Mouse (Mus musculus) kidney, postnatal 25 days (tissue): ENCODE results near the gene Slc46a2.
A peak's percentile ranks its signal among the peaks of the same experiment; 100 is the strongest.

ENCODE experiments used
- DNase-seq, 2 experiments: peaks; one replicate each; pipeline ENCODE4 v3.0.0; 2021; ENCODE audit warnings: mixed read lengths in 2 of 2

Slc46a2 gene

DNA sequence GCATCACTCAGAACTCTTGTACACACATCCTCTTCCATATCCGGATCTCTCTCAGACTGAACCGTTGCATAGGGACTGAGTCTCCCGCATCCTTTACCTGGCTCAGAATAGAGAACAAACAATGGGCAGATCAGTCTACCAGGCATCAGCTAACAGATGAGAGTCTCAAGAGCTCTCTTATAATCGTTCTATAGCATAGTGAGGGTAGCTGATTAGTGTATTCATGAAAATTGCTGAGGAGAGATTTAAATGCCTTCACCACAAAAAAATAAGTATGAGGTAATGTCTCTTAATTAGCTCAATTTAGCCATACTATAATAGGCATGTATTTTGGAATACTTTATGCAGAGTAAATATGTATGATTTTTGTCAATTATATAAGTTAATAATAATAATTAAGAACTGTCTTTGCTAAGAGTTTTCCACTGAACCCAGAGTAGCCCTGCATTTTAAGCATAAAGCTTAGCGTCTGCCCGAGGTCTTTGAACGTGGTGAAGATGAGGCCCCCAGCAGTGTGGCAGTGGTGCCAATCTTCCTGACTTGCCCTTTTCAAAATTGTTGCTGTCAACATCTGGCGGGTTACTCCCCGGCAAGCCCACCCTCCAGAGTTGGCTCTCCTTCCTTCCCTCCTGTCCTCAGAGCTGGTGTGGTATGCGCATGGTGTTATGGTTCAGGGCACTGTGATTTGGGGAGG lies 23.0 kb downstream of the Slc46a2 start:
- no peak for DNase-seq

DNA sequence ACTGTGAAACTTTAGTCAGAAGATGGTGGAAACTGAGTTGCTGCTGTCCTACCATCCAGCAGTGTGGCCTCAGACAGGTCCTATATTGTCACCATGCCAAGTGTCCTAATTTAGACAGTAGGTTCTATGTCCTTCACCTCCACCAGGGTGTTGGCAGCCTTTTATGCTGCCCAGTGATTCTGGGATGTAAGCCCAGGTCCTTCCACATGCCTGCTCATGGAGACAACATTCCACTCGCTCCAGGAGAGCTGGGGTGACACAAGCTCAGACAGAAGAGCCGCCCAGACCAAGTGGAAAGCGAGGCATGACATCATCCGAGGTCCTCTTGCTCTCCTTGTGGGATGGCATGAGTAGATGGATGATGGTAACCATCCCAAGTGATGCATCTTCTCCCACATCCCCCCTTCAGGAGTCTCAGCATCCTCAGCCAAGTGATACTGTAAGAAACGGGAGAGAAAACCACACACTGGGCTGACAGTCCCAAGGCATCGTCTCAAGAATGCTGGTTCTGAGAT lies 24.7 kb downstream of the Slc46a2 start:
- DNase-seq: no peak

DNA sequence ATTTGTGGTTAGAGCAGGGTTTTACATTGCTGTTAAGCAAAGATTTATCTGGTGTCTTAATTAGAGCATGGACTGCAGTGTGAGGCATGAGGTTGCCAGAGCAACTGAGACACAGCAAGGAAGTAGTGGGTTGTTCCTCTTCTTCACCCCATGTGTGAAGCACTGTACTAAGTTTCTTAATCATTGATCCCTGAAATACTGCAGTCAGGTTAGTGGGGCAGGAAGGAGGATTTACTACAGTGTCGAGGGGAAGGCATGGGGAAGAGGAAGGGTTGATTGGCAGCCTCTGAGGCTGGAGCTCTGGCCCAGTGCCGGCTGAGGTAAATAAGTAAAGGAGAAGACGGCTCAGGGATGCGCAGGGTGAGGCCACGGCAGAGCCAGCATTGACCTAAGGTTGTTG lies 26.8 kb downstream of the Slc46a2 start:
- DNase-seq: peak; percentile 76 to 81

- no peak for DNase-seq
Measured at GRCm38 (mm10) chr4:59887011-59887410, 27.8 kb downstream of the Slc46a2 start.

- DNase-seq: no peak
Measured at GRCm38 (mm10) chr4:59886281-59886680, 28.6 kb downstream of the Slc46a2 start.

GRCm38 (mm10) chr4:59884136-59884696 lies 30.6 kb downstream of the Slc46a2 start:
- no peak for DNase-seq

- no peak for DNase-seq
Measured at GRCm38 (mm10) chr4:59881210-59881609, 33.6 kb downstream of the Slc46a2 start.

- DNase-seq: no peak
Measured at GRCm38 (mm10) chr4:59880725-59881124, 34.1 kb downstream of the Slc46a2 start.

- DNase-seq: no peak
Measured at GRCm38 (mm10) chr4:59879444-59879843, 35.4 kb downstream of the Slc46a2 start.

DNA sequence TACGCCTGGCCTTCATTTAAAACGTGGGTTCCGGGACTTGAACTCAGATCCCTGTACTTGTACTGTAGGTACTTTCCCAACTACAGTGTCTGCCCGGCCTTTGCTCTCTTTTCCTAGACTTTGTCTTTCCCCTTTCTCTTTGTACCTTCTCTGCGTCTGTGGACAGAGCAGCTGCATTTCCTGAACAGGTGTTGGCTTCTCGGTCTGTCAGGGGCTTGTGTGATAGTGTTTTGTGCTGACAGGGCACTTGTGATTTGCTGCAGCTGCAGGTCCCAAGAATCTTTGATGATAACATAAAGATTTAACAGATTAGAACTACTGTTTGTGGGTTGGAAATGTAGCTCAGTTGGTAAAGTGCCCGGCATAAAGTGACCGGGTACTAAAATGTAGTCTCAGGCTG lies 36.3 kb downstream of the Slc46a2 start:
- DNase-seq: no peak

DNA sequence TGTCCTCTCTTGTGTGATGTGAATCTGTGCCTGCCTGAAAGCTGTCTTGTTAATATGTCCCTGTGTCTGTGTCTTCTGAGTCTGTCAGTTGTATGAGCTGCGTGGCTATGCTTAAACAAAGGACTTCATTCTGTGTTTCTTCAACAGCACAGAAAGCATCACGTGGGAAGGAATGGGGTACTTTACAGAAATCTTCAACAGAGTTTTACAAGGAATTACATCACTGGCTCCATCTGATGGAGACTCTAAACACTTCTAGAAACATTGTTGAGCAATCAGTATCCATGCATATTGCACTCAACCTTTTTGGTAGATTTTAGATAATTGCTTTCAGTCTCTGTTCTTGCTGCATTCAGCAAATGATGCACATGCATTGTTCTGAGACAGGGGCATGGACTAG lies 37.8 kb downstream of the Slc46a2 start:
- DNase-seq: no peak

GRCm38 (mm10) chr4:59876570-59876969 lies 38.3 kb downstream of the Slc46a2 start:
- no peak for DNase-seq

DNA sequence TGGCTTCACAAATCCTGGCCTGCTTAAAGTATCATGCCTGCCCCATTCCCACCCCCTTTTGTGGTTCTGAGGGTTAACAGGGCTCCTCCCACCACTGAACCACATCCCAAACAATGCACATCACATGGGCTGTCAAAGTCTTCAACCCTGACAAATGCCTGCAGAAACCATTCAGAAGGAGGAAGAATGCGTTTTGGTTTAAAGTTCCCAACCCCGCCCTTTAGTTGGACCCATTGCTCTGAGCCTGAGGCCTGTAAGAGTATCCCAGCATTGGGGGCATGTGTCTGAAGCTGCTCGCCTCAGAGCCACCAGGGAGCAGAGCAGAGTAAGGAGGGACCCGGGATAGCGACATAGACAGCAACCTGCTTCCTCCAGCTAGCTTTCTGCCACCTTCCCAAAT lies 41.0 kb downstream of the Slc46a2 start:
- no peak for DNase-seq

DNA sequence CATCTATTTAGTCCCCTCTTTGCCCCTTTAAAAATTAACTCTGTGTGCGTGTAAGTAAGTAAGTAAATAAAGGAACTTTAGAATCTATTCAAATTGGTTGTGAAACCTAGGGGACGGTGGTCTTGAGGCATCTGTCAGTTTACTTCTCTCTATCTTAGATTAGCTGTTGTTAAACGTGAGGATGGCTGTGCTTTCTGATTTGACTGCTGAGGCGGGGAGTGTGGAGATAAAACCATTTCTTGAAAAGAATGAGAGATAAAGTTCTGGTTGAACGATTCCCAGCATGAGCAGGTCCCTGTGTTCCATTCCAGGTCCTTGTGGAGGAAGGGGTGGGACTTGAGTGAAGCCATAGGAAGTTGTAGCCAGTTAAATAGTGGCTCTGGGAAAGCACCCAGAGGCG lies 41.6 kb downstream of the Slc46a2 start:
- no peak for DNase-seq

- DNase-seq: peak; percentile 77 to 90
Measured at GRCm38 (mm10) chr4:59870859-59871591, 43.8 kb downstream of the Slc46a2 start.

- no peak for DNase-seq
Measured at GRCm38 (mm10) chr4:59870433-59870832, 44.4 kb downstream of the Slc46a2 start.

- peak in 1 of 2 experiments; percentile 44 for DNase-seq
Measured at GRCm38 (mm10) chr4:59869488-59870057, 45.3 kb downstream of the Slc46a2 start.

- DNase-seq: no peak
Measured at GRCm38 (mm10) chr4:59868086-59868485, 46.8 kb downstream of the Slc46a2 start.

GRCm38 (mm10) chr4:59863869-59864268 lies 51.0 kb downstream of the Slc46a2 start:
- no peak for DNase-seq

DNA sequence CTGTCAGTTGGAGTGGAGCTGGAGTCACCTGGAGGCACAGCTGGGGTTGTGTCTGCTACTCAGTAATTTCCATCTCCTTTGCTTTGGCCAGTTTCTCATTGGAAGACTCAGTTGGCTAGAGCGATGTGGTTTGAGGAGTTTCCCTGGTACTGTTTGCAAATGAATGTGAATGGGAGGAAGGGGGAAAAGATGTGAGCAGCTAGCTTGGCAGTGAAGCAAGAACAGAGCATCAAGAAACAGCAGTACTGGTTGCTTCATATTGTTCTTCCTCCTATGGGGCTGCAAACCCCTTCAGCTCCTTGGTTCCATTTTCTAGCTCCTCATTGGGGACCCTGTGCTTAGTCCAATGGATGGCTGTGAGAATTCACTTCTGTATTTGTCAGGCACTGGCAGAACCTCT lies 52.5 kb downstream of the Slc46a2 start:
- DNase-seq: no peak

- DNase-seq: no peak
Measured at GRCm38 (mm10) chr4:59861871-59862270, 53.0 kb downstream of the Slc46a2 start.

- no peak for DNase-seq
Measured at GRCm38 (mm10) chr4:59860431-59860830, 54.4 kb downstream of the Slc46a2 start.

- peak; percentile 61 to 85 for DNase-seq
Measured at GRCm38 (mm10) chr4:59859693-59860425, 55.0 kb downstream of the Slc46a2 start.
